Mouse (Mus musculus) urinary bladder, postnatal 10 days (tissue): ENCODE results near the gene Pde4b.

Experiments used
- DNase-seq: peaks from one replicate; pipeline ENCODE4 v3.0.0; 2022; ENCODE audit warnings: low spot score

The Pde4b gene

GRCm38 (mm10) chr4:102406848-102407247 is 319.5 kb downstream of the Pde4b start:
- no peak for DNase-seq

- DNase-seq, result no peak
These were observed 320.8 kb downstream of the Pde4b start for GRCm38 (mm10) chr4:102408132-102408531.

- no peak for DNase-seq
These were observed 321.6 kb downstream of the Pde4b start for GRCm38 (mm10) chr4:102408938-102409337.

- DNase-seq, result no peak
These were observed 325.8 kb downstream of the Pde4b start for GRCm38 (mm10) chr4:102413101-102413500.

- no peak for DNase-seq
These were observed 326.5 kb downstream of the Pde4b start for GRCm38 (mm10) chr4:102413794-102414193.

- no peak for DNase-seq
These were observed 327.3 kb downstream of the Pde4b start for GRCm38 (mm10) chr4:102414610-102415009.

GRCm38 (mm10) chr4:102420794-102421397 is 333.6 kb downstream of the Pde4b start:
- DNase-seq, result no peak

- DNase-seq, result no peak
These were observed 334.1 kb downstream of the Pde4b start for GRCm38 (mm10) chr4:102421398-102421859.

- DNase-seq, result no peak
These were observed 336.8 kb downstream of the Pde4b start for GRCm38 (mm10) chr4:102424104-102424503.

GRCm38 (mm10) chr4:102425422-102425821 is 338.1 kb downstream of the Pde4b start:
- DNase-seq, result no peak

- DNase-seq, result no peak
These were observed 342.5 kb downstream of the Pde4b start for GRCm38 (mm10) chr4:102429730-102430341.

GRCm38 (mm10) chr4:102432040-102432782 is 344.9 kb downstream of the Pde4b start:
- no peak for DNase-seq

- no peak for DNase-seq
These were observed 352.2 kb downstream of the Pde4b start for GRCm38 (mm10) chr4:102439401-102440118.

GRCm38 (mm10) chr4:102440119-102440481 is 352.8 kb downstream of the Pde4b start:
- DNase-seq, result no peak

GRCm38 (mm10) chr4:102443533-102443932 is 356.2 kb downstream of the Pde4b start:
- DNase-seq, result no peak

- no peak for DNase-seq
These were observed 357.2 kb downstream of the Pde4b start for GRCm38 (mm10) chr4:102444501-102444900.

GRCm38 (mm10) chr4:102446160-102446945 is 359.0 kb downstream of the Pde4b start:
- DNase-seq, result no peak

- no peak for DNase-seq
These were observed 369.1 kb downstream of the Pde4b start for GRCm38 (mm10) chr4:102456426-102456825.

GRCm38 (mm10) chr4:102459216-102459999 is 372.1 kb downstream of the Pde4b start:
- DNase-seq, result no peak

GRCm38 (mm10) chr4:102478104-102478503 is 390.8 kb downstream of the Pde4b start:
- no peak for DNase-seq

- no peak for DNase-seq
These were observed 391.5 kb downstream of the Pde4b start for GRCm38 (mm10) chr4:102478860-102479259.
